Mouse (Mus musculus) forelimb bud, embryonic 11.5 days (tissue): Measurements from ENCODE around the gene Rreb1.

ENCODE experiments used
- DNase-seq: peaks from one replicate; pipeline ENCODE4 v3.0.0-alpha.2; 2012; ENCODE audit warnings: low read depth, low spot score

The Rreb1 gene

DNA sequence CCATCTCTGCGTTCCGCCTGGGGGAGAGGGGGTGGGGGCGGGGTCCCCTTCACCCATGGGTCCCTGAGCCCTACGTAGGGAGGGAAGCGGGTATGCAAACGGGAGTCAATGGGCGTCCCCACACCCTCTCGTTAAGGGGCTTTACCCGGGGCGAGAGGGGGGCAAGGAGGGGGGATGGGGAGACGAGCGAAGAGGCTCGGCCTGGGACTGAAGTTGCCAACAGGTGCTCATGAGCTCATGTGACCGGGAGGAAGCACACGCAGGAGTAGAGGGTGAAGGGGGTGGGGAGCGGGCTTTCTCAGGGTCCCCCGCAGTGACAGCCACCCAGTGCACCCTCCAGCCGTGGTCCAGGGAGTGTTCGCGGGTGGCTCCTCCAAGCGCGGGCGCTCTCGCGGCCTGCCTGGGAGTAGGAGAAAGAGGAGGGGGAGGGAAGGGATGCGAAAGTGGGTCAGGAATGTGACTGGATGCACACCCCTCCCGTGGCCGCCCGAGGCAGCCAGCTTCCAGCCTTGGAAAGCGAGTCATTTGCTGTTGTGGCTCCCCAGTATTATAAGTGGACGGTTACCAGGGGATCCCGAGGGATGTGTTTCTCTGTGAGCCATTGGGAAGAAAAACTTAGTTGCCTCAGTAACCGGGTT, 513 bp downstream of the Rreb1 start:
- DNase-seq = peak; percentile 35

DNA sequence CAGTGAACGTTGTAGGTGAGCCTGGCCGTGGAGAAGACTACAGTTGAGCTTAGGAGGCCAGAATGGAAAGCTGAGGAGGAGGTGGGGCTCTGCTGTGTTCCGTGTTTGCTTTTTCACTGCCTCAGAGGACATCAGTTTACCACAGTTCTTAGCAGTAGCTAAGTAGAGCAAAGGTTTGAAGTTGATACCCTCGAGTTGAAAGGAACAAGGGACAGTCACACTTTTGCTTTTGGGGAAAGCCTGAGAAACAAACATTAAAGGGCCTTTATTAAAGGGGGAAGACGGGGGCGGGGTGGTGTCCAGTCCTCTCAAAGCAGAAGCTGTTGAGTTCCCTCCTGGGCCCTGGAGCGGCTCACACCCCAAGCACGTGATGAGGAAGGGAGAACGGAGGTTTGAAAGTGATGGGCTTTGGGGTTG, 1.1 kb downstream of the Rreb1 start:
- DNase-seq = no peak

DNA sequence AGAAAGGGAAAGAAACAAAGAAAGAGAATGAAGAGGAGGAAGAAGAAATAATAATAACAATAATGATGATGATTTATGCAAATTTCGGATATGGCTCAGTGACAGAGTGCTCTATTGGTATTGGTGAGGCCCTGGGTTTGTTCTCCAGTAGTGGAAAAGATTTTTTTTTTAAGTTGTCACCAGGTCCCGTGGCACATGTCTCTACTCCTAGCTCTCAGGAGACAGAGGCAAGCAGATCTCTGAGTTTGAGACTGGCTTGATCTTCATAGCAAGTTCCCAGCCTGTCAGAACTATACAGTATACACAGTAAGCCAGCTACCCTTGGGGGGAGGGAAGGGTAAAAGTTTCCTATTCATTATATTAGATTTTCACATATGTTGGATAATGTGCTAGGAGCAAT, 3.4 kb downstream of the Rreb1 start:
- no peak for DNase-seq

- DNase-seq = no peak
Measured at GRCm38 (mm10) chr13:37782144-37782543, 3.9 kb downstream of the Rreb1 start.

DNA sequence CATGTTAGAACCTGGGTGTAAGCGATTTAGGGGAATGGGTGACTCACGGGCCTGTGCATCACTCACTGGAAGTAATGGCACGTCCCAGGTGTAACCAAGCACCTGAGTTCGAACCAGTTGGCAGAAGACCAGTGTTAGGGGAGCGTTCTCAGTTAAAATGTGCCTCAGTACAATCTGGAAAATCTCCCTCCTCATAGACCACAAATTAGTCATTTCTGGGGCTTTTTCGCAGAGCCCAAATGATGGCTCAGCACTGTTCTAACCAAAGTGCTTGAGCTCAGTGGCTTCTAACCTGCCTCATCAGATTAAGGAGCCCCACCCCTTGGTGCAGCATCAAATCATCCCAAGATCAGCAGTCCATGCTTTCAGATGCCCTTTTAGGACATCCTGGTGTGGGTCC, 5.5 kb downstream of the Rreb1 start:
- DNase-seq = no peak

GRCm38 (mm10) chr13:37784226-37784625, 6.0 kb downstream of the Rreb1 start:
- DNase-seq = no peak

GRCm38 (mm10) chr13:37792739-37793336, 14.6 kb downstream of the Rreb1 start:
- DNase-seq = no peak

DNA sequence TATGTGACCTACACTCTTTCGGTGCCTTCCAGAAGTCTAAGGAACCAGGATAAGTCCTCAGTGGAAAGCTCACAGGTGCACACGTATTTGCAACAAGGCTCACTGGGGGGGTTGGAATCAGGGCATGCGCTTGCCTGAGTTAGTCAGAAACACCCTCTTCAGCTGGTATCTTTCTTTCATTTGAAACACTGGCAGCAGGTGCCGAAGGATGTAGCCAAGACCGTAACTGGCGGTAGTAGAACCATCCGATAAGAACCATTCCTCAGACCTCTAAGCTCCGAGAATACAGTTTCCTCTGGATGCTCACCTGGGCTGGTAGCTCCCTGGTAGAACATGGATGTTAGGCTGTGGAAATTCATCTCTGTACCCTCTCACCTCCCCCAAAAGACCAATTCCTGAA, 20.6 kb downstream of the Rreb1 start:
- DNase-seq = no peak

- no peak for DNase-seq
Measured at GRCm38 (mm10) chr13:37799413-37799812, 21.2 kb downstream of the Rreb1 start.

- DNase-seq = no peak
Measured at GRCm38 (mm10) chr13:37801101-37802075, 23.2 kb downstream of the Rreb1 start.

GRCm38 (mm10) chr13:37802246-37803003, 24.2 kb downstream of the Rreb1 start:
- no peak for DNase-seq

- no peak for DNase-seq
Measured at GRCm38 (mm10) chr13:37803244-37803643, 25.0 kb downstream of the Rreb1 start.

DNA sequence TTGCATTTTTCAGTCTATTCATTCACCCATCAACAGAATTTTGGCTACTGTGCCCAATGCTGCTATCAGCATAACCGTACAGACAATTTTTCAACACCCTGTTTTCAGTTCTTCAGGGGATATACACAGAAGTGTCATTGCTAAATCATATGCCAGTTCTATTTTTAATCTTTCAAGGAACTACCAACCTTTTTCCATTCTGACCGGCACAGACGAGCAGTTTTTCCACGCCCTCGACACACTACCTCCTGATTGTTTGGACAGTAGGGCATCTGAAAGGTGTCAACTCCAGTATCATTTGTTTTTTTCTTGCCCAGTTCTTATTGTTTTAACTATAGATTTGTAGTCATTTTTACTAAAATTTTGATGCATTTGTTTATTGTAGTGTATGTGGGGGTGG, 25.8 kb downstream of the Rreb1 start:
- no peak for DNase-seq

GRCm38 (mm10) chr13:37815001-37815400, 36.8 kb downstream of the Rreb1 start:
- DNase-seq = no peak

DNA sequence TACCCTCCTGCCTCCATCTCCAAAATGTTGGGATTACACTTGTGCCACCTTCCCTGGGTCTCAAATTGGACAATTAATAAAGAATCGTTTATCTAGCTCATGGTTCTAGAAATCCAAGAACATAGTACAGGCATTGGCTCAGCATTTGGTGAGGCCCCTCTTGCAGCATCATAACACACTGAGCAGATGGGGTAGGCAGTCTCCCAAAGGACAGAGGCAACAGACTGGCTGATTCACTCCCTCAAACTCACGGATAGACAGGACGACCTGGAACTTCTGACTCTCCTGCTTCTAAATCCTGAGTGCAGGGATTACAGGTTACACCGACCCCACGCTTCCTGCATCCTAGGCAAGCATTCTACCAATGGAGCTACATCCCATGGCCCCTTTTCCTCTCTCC, 38.5 kb downstream of the Rreb1 start:
- DNase-seq = no peak

DNA sequence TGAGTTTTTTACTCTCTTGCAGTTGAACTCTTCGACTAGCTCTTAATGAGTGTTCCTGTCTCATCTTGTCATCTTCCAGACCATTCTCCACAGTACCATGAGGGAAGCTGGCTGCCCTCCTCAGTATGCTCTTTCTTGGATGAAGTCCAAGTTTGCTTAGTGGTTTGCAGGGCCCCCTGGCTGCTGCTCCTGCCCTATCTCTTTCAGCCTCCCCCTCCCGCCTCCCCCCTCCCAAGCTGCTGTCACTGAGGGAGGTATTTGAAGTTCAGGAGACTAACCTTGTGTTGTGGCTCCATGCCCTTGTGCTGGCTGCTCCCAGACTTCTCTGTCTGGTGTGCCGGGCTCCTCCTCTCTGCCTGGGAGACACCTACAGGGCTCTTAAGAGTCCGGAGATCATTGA, 43.2 kb downstream of the Rreb1 start:
- no peak for DNase-seq

DNA sequence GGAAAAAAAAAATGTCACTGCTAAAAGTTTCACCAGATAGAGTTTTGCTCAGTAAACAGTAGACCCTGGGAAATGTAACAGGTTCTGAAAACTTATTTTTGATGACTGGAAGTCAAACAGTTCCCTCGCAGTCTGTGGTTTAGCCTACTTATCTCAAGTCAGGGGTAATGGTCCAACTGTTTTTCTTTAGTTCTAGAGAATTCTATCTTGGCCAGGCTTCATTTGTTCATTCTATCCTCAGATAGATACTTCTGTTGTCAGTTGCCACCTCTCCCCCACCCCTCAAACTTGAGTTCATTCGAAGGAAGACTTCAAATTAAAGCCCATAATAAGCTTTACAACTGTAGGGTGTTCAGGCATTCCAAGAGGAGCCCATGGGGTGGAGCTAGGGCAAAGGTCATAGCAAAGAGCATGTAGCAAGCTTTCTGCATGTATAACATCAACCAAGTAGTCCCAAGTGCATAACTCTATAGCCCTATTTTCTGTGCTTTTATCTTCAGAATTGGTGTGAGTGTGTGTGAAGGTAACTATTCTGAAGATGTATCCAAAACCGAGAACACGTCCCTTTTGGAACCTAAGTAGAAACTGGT, 46.2 kb downstream of the Rreb1 start:
- DNase-seq = no peak

DNA sequence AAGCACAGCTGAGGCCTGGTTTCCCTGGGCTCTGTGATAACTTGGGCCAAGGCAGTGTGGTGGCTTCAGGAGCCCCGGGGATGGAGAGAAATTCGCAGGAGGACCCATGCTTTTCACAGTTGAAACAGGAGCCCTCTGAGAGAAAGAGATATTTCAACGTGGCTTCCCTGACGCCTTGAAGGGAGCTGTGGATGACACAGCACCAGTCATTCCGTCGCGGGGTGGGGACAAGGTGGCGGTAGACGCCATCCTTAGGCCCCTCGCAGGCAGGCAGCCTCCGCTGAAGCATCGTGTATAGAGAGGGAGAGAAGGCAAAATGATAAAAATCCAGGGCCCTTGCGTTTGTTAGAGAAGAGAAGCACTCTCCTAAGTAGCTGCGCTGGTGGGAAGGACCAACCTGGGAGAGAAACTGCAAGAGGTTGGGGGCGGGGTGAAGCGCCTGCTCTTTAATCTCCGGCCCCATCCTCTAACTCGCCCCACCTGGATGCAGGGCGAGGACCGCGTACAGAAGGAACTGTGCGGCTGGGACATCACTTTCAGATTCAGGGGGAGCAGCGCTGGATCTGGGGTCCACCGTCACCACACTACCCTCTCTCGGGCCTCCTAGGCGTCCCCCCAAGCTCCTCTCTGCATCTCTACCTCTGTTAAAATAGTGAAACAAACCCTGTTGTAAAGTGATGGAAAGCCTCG, 46.9 kb downstream of the Rreb1 start:
- no peak for DNase-seq

- peak; percentile 48 for DNase-seq
Measured at GRCm38 (mm10) chr13:37825646-37826280, 47.6 kb downstream of the Rreb1 start.

GRCm38 (mm10) chr13:37826281-37826993, 48.2 kb downstream of the Rreb1 start:
- peak; percentile 43 for DNase-seq
